Mouse (Mus musculus) ES-Bruce4 (cell line): ENCODE results near the gene Slc12a3. TPM values are rescaled to one million over a fixed set of nuclear protein-coding genes. Genes with fewer than 3 reads are reported as not detected.

Experiments
- H3K27ac ChIP-seq: 2 replicates; pipeline ENCODE4 v1.5.1; 2012; ENCODE audit warnings: low read length, inconsistent platforms; ENCODE audit not compliant: insufficient read depth
- H3K27me3 ChIP-seq: 2 replicates; pipeline ENCODE4 v1.6.1; 2012; ENCODE audit warnings: mild to moderate bottlenecking, low read length, inconsistent platforms; ENCODE audit not compliant: control insufficient read depth, poor library complexity, insufficient read depth, severe bottlenecking
- H3K36me3 ChIP-seq: 2 replicates; pipeline ENCODE4 v1.6.1; 2012; ENCODE audit warnings: inconsistent platforms, mild to moderate bottlenecking, low read length, moderate library complexity; ENCODE audit not compliant: control insufficient read depth, poor library complexity, insufficient read depth, severe bottlenecking
- H3K4me1 ChIP-seq: one replicate; pipeline ENCODE4 v1.8.1; 2011; ENCODE audit warnings: low read length; ENCODE audit not compliant: control insufficient read depth, insufficient read depth
- H3K4me3 ChIP-seq: 2 replicates; pipeline ENCODE4 v1.5.1; 2011; ENCODE audit warnings: low read depth, mild to moderate bottlenecking, low read length
- H3K9ac ChIP-seq: 2 replicates; pipeline ENCODE4 v1.6.1; 2012; ENCODE audit warnings: low read depth, mild to moderate bottlenecking, inconsistent platforms; ENCODE audit not compliant: poor library complexity, severe bottlenecking
- H3K9me3 ChIP-seq: replicated peaks from 2 replicates; pipeline ENCODE4 v1.6.1; 2012; ENCODE audit warnings: mild to moderate bottlenecking, low read length, inconsistent platforms; ENCODE audit not compliant: control insufficient read depth, poor library complexity, insufficient read depth, severe bottlenecking
- CTCF ChIP-seq: IDR thresholded peaks from one replicate; pipeline ENCODE4 v1.8.1; 2011; ENCODE audit warnings: low read depth, low read length
- EP300 ChIP-seq: IDR thresholded peaks from 2 replicates; pipeline ENCODE4 v1.6.1; 2011; ENCODE audit warnings: low read depth, low read length; ENCODE audit not compliant: insufficient read depth
- POLR2A ChIP-seq: IDR thresholded peaks from one replicate; pipeline ENCODE4 v1.8.1; 2011; ENCODE audit warnings: low read length; ENCODE audit not compliant: insufficient read depth
- polyA plus RNA-seq: library from polyadenylated mRNA; stranded (reverse); fragments of >200 nt; gene quantifications from 2 replicates; pipeline ENCODE4 v1.2.4, GENCODE M21; 2011; ENCODE audit warnings: low read depth; ENCODE audit not compliant: missing spikeins, insufficient read depth, insufficient read length

Gene Slc12a3
- polyA plus RNA-seq: 0.20 TPM in 1 of 2 replicates, not detected in the other

DNA sequence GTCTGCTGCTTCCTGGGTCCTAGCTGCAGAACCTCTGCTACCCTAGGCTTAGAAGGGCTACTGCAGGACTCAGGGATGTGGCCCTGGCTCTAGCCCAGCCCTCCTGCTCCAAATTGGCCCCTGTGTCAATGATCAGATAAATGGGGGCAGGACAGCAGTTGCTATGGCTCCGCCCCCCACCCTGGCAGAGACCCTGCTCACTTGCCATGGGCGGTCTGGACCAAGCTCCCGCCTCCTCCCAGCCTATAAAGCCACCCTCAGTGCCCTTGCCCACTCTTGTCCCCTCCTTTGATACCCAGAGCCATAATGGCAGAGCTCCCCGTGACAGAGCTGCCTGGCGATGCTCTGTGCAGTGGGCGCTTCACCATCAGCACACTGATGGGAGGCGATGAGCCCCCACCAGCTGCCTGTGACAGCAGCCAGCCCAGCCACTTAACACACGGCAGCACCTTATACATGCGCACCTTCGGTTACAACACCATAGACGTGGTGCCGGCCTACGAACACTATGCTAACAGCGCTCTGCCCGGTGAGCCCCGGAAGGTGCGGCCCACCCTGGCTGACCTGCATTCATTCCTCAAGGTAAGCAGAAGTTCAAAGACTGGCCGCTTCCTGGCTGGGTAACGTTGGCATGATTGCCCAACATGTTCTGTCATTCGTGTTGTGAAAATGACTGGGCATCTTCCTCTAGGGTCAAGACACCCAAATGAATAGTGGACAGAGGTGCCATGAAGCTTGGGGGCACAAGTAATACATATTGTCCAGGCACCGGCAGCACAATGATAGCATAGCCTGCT is at the start of gene Slc12a3:
Gene Slc12a3 (plus strand): TSS at position 270 of the 797 bp plus-strand sequence.
- H3K27ac ChIP-seq: no peak within 1 kb of the TSS
- H3K27me3 ChIP-seq: no peaks in the 10 kb centered on the region
- peaks cover 2% of the 10 kb centered on the region for H3K4me1 ChIP-seq
- H3K4me3 ChIP-seq: no peak within 1 kb of the TSS
- no peaks in the 10 kb centered on the region for H3K9me3 ChIP-seq
- no peaks in the 10 kb centered on the region for H3K36me3 ChIP-seq
- no peak within 1 kb of the TSS for H3K9ac ChIP-seq
- TF ChIP-seq POLR2A: no peak
- no peak for TF ChIP-seq EP300
- no peak for TF ChIP-seq CTCF

DNA sequence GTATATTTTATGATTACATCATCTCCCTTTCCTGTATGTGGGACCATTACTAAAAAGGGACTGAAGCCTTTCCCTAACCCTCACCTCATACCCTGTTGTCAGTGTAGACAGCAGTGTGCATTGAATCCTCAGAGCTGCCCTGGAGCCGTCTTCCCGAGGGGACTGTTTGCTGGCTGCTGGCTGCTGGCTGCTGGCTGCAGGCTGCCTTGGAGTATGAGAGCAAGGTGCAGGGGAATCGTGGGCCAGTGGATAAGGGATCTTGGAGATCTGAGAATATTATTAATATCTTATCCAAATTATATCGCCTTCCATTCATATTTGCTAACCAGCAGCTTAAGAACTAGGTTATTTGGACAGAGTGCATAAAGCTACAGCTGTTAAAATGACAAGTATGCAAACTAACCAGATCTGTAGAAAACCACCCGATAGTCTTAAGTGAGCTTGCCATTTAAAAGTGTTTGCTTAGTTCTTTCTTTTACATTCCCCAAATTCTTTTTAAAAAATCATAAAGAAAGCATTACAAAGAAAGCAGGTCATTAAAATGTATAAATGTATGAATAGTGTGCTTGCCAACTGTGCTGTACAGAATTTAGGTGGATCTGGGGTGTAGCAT is 48.9 kb upstream of the Slc12a3 start:
- Histone ChIP-seq H3K27me3 (no peaks in the 10 kb centered on the region), H3K9ac (no peak overlapping the region), H3K9me3 (no peaks in the 10 kb centered on the region), H3K4me1 (no peaks in the 10 kb centered on the region), H3K36me3 (peaks cover 7% of the 10 kb centered on the region), H3K27ac (no peak overlapping the region), H3K4me3 (no peak overlapping the region)
- TF ChIP-seq CTCF (no peak), POLR2A (no peak), EP300 (no peak)

DNA sequence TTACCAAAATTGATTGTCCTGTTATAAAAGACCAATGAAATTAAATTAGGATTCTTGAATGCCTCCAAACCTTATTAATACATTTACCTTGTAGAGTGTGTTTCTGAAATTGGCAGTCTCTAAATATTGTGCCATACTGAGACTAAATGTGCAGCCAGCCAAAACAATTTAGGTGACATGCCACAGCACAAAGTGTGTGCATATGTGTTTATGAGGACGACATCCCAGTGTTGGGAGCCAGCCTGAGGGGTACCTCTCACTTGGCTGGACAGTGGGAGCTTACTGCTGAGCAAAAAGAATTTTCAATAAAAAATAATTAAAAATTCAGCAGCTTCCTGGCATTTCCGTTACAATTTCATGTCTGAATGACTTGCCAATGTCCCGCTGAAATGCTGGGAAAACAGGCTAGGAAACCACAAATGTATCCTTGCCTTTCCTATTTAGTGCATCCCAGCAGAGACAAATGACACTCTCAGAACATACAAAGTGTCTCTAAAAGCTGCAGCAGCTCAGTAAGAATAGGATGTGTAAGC is 46.5 kb upstream of the Slc12a3 start:
- TF ChIP-seq EP300: no peak
- TF ChIP-seq CTCF: no peak
- no peak for TF ChIP-seq POLR2A
- Histone ChIP-seq H3K27ac (no peak overlapping the region), H3K9ac (no peak overlapping the region), H3K4me1 (no peaks in the 10 kb centered on the region), H3K9me3 (no peaks in the 10 kb centered on the region), H3K27me3 (no peaks in the 10 kb centered on the region), H3K4me3 (no peak overlapping the region), H3K36me3 (peaks cover 16% of the 10 kb centered on the region)

DNA sequence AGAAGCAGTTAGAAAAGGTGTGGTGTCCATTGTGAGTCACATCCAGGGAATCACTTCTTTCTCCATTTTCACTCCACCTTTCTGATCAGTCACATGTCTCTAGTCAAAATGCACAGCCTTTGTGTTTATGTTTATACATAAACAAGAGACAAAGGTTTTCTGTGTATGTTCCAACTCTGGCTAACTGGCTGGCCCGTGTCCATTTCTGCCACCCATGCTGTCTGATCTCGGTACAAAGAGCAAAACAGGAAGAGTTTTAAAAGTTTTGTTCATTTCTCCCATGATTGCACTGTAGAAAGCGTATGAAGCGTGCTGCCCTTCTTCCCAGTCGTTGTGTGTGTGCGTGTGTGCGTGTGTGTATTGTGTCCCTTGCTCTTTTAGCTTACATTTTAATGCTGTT is 44.8 kb upstream of the Slc12a3 start:
- H3K4me3 ChIP-seq: no peak overlapping the region
- no peak overlapping the region for H3K27ac ChIP-seq
- H3K9me3 ChIP-seq: no peaks in the 10 kb centered on the region
- H3K27me3 ChIP-seq: no peaks in the 10 kb centered on the region
- no peaks in the 10 kb centered on the region for H3K4me1 ChIP-seq
- H3K9ac ChIP-seq: no peak overlapping the region
- TF ChIP-seq POLR2A (no peak), EP300 (no peak), CTCF (no peak)
- H3K36me3 ChIP-seq: peaks cover 18% of the 10 kb centered on the region

DNA sequence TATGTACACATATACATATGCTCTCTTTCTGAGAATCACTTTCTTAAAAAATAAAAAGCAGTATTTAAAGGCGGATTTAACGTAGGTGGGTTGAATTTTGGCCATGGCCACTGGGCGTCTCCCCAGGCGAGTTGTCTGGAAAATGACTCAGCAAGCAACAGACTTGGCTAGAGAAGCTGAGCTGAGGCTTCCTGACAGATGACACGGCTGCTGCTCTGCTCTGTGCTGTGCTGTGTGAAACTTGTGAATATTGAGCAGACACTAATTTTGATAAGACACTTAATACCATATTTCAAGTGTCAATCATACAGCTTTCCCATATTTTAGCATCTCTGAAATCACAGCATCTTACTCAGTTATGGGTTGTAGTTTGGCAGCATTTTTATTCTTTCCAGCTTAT is 38.4 kb upstream of the Slc12a3 start:
- Histone ChIP-seq H3K4me1 (no peaks in the 10 kb centered on the region), H3K4me3 (no peak overlapping the region), H3K9me3 (no peaks in the 10 kb centered on the region), H3K27ac (no peak overlapping the region), H3K36me3 (peaks cover 19% of the 10 kb centered on the region), H3K9ac (no peak overlapping the region), H3K27me3 (no peaks in the 10 kb centered on the region)
- TF ChIP-seq POLR2A (no peak), EP300 (no peak), CTCF (no peak)

DNA sequence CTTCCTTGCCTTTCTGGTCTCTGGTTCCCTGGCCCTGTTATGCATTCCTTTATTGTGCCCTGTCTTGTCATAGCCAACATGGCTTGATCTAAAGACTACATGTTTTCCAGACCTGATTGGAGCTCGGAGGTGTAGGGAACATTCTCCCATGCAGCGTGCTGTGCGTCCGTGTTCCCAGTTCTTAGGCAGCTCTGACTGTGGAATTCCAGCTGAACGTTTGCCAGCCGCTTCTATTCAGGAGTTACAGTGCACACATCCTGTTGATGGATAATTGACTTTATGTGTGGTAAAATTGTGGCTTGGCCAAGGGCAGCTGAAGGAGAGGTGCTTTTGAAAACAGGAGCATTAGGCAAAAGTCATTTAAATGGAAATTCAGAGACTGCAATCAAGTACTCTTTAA is 36.9 kb upstream of the Slc12a3 start:
- peaks cover 18% of the 10 kb centered on the region for H3K36me3 ChIP-seq
- TF ChIP-seq CTCF (no peak), EP300 (no peak), POLR2A (no peak)
- H3K9ac ChIP-seq: no peak overlapping the region
- no peaks in the 10 kb centered on the region for H3K9me3 ChIP-seq
- H3K27me3 ChIP-seq: no peaks in the 10 kb centered on the region
- H3K27ac ChIP-seq: no peak overlapping the region
- no peak overlapping the region for H3K4me3 ChIP-seq
- no peaks in the 10 kb centered on the region for H3K4me1 ChIP-seq
